Mouse (Mus musculus): ENCODE measurements around the gene Pithd1. TPM values are rescaled to one million over a fixed set of nuclear protein-coding genes. Genes with fewer than 3 reads are reported as not detected.
A peak's percentile ranks its signal among the peaks of the same experiment; 100 is the strongest.

Gene Pithd1
- total RNA-seq, 2 experiments from 2014 or later: 80.6 to 86.0 TPM

DNA sequence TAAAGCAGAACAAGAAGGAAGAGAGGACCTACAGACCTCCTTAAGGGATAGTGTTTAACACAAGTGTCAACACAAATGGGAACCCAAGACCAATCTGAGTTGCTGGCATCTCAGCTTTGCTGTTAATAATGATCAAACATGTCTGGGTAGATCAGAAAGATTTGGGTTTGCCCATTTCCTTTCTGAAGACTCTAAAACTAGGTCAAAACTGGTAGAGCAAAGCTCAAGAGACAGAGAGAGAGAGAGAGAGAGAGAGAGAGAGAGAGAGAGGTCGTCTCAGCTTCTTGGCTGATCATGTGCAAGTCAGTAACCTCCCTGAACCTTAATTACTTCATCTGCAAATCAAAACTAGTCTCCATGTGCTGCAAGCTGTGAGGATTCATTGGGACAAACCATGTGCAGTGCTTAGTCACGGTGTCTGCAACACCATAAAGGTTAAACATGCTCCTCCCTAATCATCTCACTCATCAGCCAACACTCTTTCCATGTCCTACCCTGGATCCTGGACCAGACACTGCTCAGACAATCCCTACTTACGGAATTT lies 29.1 kb upstream of the Pithd1 start:
- no peak for TF ChIP-seq CTCF (conservative IDR thresholded peaks at IDR 0.05)
- no peak overlapping the region for H3K27ac ChIP-seq
- H3K4me3 ChIP-seq: no peak overlapping the region
- DNase-seq (ENCODE audit: low spot score in 2 of 2): no peak

DNA sequence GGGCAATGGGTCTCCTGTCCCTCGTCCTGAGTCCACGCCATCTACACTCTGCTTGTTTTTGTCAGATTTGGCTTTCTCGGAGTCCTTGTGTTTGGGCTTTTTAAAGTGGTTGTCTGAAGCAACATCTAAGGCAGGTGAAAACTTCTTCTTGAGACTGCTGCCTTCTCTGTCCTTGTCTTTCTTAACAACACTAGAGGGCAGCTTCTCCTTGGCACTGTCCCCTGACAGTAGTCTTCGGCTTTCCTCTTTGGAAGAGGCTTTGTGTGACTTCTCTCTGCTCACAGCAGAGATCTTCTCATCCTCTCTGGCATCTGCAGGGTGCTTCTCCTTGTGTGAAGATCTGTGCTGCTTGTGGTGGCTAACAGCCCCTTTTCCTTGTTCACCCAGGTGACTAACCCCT lies 23.5 kb upstream of the Pithd1 start:
- TF ChIP-seq CTCF (conservative IDR thresholded peaks at IDR 0.05): 0 out of 2 replicates have a peak, but pooled peaks have one; percentile 18

DNA sequence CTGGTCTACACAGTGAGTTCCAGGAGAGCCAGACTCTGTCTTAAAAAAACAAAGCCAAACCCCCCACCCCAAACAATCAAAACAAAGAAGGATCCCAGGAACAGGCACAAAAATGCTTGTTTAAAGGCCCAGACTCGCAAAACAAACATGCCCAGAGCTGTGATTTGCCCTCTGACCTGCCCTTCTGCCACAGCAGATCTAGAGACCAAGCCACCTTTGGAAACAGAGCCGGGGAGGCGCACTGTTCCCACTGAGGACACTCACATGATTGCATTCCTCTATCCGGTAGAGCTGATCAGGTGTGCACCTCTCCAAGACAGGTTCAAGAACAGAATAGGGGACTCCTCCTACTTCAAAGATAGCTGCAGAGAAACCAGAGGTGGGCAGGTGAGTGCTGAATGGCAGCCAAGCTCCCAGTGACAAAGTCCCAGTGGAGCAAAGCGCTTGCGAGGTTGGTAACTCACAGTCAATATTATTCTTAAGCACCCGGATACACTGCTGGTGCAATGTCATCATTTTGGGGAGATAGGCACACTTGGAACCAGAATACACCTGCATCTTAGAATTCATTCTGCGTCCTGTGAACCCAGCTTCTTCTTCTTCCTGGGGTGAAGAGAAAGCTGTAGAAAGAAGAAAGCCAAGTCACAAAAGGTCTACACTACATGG lies 21.9 kb upstream of the Pithd1 start:
- no peak overlapping the region for H3K27ac ChIP-seq
- no peak overlapping the region for H3K4me3 ChIP-seq
- DNase-seq (ENCODE audit: low spot score in 2 of 2): no peak
- TF ChIP-seq CTCF (conservative IDR thresholded peaks at IDR 0.05): no peak

More for the DNA sequence above, 23.5 kb upstream of the Pithd1 start:
- DNase-seq (ENCODE audit: low spot score in 2 of 2): no peak
- Histone ChIP-seq H3K4me3 (no peak overlapping the region), H3K27ac (no peak overlapping the region)

DNA sequence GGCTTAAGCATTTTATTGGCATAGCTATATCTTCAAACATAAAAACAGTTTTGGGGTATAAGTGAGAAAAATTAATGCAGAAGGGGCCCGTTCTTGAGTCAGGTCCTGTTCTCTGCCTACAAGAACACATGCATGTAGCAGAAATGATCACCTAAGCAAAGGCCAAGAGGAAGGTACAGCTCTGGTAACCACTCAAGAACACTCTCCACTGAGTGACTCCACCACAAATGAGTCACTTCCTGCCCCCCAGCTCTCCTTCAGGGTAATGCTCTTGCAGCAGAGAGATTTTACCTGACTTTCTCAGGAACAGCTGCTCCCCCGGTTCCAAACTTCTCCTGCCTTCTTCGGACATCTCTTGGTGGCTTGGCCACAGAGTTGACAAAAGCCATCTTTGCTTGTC lies 19.8 kb upstream of the Pithd1 start:
- DNase-seq (ENCODE audit: low spot score in 2 of 2): no peak
- no peak for TF ChIP-seq CTCF (conservative IDR thresholded peaks at IDR 0.05)
- Histone ChIP-seq H3K4me3 (no peak overlapping the region), H3K27ac (no peak overlapping the region)

DNA sequence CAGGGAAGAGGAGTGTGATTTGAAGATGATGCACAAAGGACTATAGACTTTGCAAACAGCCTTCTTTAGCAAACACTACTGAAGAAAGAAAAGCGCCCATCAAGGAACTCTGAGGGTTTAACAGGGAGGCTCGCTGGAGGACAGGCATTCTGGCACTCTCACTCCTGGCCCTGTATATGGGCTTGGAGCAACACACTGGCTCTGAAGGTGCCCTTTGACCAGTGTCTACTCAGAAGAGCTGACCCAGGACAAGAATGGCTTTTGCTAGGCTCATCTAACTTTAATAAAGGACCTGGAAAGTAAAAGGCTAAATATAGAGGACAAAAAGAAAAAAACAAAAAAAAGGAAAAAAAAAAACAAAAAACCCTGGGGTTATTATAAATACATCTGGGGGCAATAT lies 17.9 kb upstream of the Pithd1 start:
- TF ChIP-seq CTCF (conservative IDR thresholded peaks at IDR 0.05): no peak
- Histone ChIP-seq H3K4me3 (no peak overlapping the region), H3K27ac (no peak overlapping the region)
- no peak for DNase-seq (ENCODE audit: low spot score in 2 of 2)

DNA sequence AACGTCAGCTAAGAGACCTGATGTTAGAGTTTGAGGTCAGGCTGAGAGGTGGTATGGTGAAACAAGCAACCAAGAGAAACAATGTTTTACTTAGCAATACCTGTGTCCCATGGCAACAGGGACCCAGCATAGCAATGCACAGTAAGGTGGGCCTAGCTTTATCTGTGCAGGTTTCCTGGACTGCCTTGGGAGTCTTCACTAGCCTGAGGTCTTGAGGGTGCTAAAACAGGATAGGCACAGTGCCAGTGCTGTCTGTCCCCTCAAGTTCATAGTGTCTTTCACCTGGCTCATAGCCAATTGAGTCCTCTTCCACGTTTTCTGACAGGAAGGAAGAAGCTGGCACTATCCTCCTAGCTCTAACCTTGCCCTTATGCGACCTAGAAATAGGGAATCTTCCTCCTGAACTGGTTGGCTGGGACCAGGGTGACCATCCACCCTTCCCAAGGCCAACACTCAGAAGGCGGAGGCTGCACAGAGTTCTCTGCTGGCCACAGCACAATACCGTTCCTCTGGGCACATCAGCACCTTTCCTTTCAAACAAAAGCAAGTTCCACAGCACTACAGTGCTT lies 17.1 kb upstream of the Pithd1 start:
- Histone ChIP-seq H3K4me3 (no peak overlapping the region), H3K27ac (no peak overlapping the region)
- no peak for TF ChIP-seq CTCF (conservative IDR thresholded peaks at IDR 0.05)
- no peak for DNase-seq (ENCODE audit: low spot score in 2 of 2)

DNA sequence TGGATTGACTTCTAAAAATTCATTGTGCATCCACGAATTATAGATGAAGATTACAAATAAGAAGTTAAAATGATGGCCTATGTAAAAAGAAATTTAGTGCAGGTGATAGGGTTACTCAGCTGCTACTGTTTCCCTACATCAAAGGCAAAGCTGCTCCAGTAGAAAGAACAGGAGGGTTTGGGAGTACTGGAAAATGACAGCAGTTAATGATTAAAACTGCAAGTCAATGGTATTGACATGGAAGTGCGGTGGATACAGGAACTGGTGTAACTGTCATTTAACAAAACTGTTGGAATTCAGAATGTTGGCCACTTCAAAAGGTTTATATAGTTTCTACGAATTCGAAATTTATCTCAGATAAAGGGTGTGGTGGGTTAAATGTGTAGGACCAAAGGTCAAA lies 8.1 kb upstream of the Pithd1 start:
- no peak for TF ChIP-seq CTCF (conservative IDR thresholded peaks at IDR 0.05)
- H3K27ac ChIP-seq: no peak overlapping the region
- DNase-seq (ENCODE audit: low spot score in 2 of 2): no peak
- H3K4me3 ChIP-seq: no peak overlapping the region

DNA sequence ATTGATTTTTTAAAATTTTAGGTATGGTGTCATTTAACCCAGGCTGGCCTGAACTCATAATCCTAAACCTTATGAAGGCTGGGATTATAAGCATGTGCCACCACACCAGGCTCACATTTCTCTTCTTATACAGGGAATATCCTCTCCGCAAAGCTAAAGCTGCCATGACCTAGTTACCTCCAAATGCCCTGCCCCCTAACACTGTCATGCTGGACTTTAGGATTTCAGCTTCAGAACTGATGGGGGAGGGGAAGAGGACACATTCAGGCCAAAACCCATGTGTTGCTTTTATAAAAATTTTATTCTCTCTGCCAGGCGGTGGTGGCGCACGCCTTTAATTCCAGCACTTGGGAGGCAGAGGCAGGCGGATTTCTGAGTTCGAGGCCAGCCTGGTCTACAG lies 6.9 kb upstream of the Pithd1 start:
- Histone ChIP-seq H3K4me3 (no peak overlapping the region), H3K27ac (no peak overlapping the region)
- no peak for DNase-seq (ENCODE audit: low spot score in 2 of 2)
- TF ChIP-seq CTCF (conservative IDR thresholded peaks at IDR 0.05): no peak

DNA sequence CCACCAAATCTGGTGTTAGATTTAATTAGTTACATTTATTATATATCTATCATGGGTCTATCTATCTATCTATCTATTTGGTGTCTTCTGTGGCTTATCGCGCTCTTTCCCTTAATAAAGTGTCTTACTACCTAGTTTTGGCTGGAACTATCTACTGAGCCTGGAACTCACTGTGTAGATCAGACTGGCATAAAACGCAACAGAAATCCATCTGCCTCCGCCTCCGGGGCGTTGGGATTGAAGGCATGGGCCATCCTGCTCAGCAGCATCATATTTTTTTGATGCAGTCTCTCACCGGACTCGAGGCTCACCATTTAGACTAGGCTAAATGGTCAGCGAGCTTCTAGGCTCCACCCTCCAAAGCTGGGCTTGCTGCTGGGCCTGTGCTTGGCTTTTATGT lies 650 bp upstream of the Pithd1 start:
- H3K27ac ChIP-seq: peak overlapping the region; percentile 96
- peak overlapping the region; percentile 77 for H3K4me3 ChIP-seq
- DNase-seq (ENCODE audit: low spot score in 2 of 2): peak in 1 of 2 experiments; percentile 32
- no peak for TF ChIP-seq CTCF (conservative IDR thresholded peaks at IDR 0.05)

DNA sequence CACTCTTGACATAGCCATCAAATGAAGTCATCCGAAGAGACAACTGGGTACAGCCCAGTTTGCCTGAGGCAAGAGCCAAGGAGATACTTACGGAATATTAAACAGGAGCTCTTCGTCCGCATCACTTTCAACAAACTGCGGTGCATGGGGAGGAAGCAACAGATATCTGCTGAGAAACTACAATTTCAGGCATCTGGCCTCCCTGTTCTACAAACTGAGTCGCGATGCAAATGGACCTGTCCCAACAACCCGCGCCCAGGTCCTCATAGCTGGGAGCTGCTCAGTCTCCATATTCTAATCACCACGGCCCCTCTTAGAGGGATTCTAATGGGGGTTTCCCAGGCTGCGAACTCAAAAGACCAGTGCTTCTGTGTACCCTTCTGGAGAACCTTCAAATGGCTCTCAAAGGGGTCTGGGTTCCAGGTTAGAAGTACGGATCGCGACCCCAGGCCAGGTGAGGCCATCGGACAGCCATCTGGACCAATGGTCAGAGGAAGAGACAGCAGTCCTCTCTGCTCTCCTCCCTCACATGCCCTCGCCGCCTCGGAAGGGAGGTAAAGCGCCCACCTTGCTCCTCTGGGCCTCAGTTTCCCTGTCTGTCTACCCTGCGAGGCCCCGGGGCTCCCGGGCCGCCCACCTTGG lies 642 bp downstream of the Pithd1 start:
- TF ChIP-seq CTCF (conservative IDR thresholded peaks at IDR 0.05): no peak
- Histone ChIP-seq H3K27ac (peak overlapping the region; percentile 96), H3K4me3 (peak overlapping the region; percentile 77)
- no peak for DNase-seq (ENCODE audit: low spot score in 2 of 2)

DNA sequence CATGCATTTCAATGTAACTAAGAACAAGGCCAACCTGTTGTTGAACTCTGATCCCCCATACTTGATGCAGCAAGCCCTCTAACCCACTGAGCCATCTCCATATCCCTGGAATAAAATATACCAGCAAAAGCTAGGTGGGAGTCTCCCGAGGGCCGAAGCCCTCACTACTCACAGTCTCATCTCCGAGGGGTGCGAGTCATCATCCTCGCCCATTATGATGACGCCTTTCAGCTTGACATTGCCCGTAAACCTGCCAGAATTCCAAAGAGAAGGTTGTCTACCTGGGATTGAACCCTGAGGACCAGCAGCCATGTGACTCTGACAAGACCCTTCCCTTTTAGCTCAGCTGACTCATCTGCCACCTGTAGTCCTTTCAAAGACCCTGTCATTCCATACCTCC lies 1.3 kb downstream of the Pithd1 start:
- no peak for TF ChIP-seq CTCF (conservative IDR thresholded peaks at IDR 0.05)
- DNase-seq (ENCODE audit: low spot score in 2 of 2): no peak
- H3K4me3 ChIP-seq: peak overlapping the region; percentile 77
- H3K27ac ChIP-seq: no peak overlapping the region; the same call in 1 of the 2 replicates

DNA sequence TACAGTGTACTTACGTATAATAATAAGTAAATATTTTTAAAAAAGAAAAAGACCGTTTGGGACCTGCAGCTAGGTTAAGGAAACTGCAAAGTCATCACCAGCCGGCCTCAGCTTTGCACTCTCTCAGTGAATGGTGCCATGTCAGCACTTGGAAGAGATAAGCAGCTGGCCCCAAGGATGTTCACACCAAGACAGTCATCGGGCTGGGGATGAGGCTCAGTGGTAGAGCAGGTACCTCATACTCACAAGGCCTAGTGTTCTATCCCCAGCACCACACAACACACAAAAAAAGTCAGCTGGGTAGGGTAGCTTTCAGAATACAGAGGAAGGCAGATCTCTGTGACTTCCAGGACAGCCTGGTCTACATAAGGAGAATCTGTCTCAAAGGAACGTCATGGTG lies 1.9 kb downstream of the Pithd1 start:
- Histone ChIP-seq H3K27ac (no peak overlapping the region), H3K4me3 (no peak overlapping the region)
- DNase-seq (ENCODE audit: low spot score in 2 of 2): no peak
- TF ChIP-seq CTCF (conservative IDR thresholded peaks at IDR 0.05): no peak

DNA sequence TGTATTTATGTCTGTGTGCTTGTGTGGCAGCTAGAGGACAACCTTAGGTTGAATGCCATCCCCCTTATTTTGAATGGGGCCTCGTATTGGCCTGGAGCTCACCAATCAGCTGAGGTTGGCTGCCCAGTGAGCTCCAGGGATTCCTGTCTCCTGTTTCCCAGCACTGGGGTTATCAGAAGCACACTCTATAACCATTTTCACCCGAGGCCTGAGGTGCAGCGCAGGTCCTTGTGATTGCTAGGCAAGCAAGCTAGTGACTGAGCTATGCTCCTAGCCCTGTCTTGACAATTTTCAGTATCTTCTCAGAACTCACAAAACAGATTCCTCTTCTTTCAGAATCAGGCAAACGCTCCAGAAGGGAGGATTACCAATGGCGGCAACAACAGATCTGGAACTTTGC lies 2.5 kb downstream of the Pithd1 start:
- DNase-seq (ENCODE audit: low spot score in 2 of 2): no peak
- Histone ChIP-seq H3K4me3 (no peak overlapping the region), H3K27ac (no peak overlapping the region)
- TF ChIP-seq CTCF (conservative IDR thresholded peaks at IDR 0.05): no peak

All from layer of hippocampus, adult 2 months (tissue).